Mouse (Mus musculus): ENCODE results near the gene Atp6v1a. TPM values are rescaled to one million over a fixed set of nuclear protein-coding genes. Genes with fewer than 3 reads are reported as not detected.

Gene Atp6v1a
- polyA plus RNA-seq, 1 experiment, result 18.4 TPM

DNA sequence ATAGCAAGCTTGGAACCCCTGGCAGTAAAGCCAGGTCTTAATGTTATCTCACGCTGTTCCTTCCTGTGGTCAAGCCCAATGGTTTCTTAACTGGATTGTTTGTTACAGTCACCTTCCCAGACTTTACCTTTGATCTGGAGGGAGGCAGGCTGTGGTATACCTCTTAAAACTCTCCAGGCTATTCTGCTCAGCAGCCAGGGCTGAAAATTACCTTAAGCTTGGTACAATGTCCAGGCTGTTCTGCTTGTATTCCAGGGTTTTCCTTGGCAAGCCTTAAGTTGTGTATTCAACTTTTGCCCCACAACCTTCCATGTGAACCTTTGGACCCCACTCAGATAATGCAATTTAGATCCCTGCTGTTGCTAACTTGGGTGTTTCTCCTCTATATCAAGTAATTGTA, 35.5 kb upstream of the Atp6v1a start:
- no peak for DNase-seq
- H3K27ac ChIP-seq (ENCODE audit: control insufficient read depth, insufficient read depth, low read length), result no peak overlapping the region
- 34% methylated on average over 1 of the region's 1 CpGs for WGBS

DNA sequence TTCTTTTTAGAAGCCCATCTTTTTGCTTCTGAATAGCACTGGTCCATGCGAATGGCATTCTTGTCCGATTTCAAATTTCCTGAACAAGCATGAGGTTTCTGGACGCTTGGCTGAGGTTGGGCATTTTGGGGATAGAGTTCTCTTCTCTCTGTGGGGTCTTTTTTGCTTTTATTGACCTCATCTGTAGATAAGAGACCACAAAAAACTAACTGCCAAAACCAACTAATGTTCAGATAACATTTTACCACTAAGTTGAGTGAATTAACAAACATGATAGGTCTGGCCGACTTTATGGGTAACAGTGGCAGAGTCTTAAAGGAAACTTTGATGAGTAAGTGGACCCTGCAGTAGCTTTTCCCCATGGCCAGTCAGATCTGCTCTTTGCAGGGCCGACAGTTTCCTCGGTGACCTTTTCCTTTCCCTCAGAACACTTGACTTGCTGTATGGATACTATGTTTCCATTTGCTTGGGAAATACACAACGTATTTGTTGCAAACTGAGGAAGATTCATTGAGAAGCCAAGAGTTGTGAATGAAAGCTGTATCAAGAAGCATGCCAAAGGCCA, 34.5 kb upstream of the Atp6v1a start:
- peak overlapping the region; percentile 56 for H3K4me3 ChIP-seq (ENCODE audit: control insufficient read depth, insufficient read depth, low read length)
- H3K36me3 ChIP-seq (ENCODE audit: control insufficient read depth, insufficient read depth, low read length), result no peaks in the 10 kb centered on the region
- H3K27ac ChIP-seq (ENCODE audit: control insufficient read depth, insufficient read depth, low read length), result no peak overlapping the region
- TF ChIP-seq POLR2A (IDR thresholded peaks at IDR 0.05; ENCODE audit: control insufficient read depth, extremely low read depth, insufficient read depth, low read length, poor library complexity), result no peak
- no peak for TF ChIP-seq CTCF (IDR thresholded peaks at IDR 0.05; ENCODE audit: borderline replicate concordance, control insufficient read depth, extremely low read depth, insufficient read depth, low read length, poor library complexity)
- no peak for DNase-seq
- 20% methylated on average over 7 of the region's 7 CpGs for WGBS
- no peaks in the 10 kb centered on the region for H3K27me3 ChIP-seq (ENCODE audit: control insufficient read depth, insufficient read depth, low read length)
- H3K4me1 ChIP-seq (replicated peaks; ENCODE audit: control insufficient read depth, insufficient read depth, low read length), result peaks cover 5% of the 10 kb centered on the region

More for the DNA sequence above, 35.5 kb upstream of the Atp6v1a start:
- peaks cover 5% of the 10 kb centered on the region for H3K4me1 ChIP-seq (replicated peaks; ENCODE audit: control insufficient read depth, insufficient read depth, low read length)
- H3K27me3 ChIP-seq (ENCODE audit: control insufficient read depth, insufficient read depth, low read length), result no peaks in the 10 kb centered on the region
- TF ChIP-seq POLR2A (IDR thresholded peaks at IDR 0.05; ENCODE audit: control insufficient read depth, extremely low read depth, insufficient read depth, low read length, poor library complexity) (no peak), CTCF (IDR thresholded peaks at IDR 0.05; ENCODE audit: borderline replicate concordance, control insufficient read depth, extremely low read depth, insufficient read depth, low read length, poor library complexity) (no peak)
- no peaks in the 10 kb centered on the region for H3K36me3 ChIP-seq (ENCODE audit: control insufficient read depth, insufficient read depth, low read length)
- no peak overlapping the region for H3K4me3 ChIP-seq (ENCODE audit: control insufficient read depth, insufficient read depth, low read length)

DNA sequence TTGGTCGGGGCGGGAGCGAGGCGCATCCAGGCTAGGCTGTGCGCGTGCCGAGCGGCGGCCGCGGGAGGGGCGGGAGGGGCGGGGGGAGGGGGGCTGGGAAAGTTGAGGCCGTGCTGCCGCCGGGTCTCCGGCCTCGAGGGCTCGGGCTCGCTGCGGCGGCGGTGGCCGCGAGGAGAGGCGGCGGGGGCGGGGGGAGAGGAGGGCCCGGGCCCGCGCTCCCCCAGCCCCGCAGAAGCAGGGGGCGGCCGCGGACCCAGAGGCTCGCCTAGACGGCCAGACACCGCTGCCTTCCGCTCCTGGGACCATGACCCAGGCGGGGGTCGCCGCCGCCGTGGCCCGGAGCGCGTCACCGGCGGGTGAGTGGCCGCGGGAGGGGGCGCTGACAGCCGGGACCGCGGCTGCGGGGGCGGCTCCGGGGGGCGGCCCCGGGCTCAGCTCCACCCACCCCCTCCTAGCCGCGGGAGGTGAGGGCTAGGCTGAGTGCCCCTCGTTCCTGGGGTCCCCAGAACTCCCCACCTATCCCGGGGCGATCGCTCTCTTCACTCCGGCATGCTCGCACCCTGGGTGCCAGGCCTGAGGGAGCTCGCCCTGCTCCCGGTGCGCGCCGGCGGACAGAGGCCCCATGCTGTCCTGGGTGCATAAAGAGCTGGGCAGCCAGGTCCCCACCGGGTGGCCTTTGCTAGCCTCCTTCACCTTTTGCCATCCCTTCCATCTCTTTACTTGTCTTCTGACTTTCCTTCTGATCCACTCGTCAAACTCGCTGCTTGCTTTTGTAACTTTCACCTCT, 33.8 kb upstream of the Atp6v1a start, which contains the start of gene Usf3:
Gene Usf3 (plus strand): TSS at position 92 of the 787 bp plus-strand sequence.
- under 1% methylated on average over 66 of the region's 77 CpGs for WGBS

DNA sequence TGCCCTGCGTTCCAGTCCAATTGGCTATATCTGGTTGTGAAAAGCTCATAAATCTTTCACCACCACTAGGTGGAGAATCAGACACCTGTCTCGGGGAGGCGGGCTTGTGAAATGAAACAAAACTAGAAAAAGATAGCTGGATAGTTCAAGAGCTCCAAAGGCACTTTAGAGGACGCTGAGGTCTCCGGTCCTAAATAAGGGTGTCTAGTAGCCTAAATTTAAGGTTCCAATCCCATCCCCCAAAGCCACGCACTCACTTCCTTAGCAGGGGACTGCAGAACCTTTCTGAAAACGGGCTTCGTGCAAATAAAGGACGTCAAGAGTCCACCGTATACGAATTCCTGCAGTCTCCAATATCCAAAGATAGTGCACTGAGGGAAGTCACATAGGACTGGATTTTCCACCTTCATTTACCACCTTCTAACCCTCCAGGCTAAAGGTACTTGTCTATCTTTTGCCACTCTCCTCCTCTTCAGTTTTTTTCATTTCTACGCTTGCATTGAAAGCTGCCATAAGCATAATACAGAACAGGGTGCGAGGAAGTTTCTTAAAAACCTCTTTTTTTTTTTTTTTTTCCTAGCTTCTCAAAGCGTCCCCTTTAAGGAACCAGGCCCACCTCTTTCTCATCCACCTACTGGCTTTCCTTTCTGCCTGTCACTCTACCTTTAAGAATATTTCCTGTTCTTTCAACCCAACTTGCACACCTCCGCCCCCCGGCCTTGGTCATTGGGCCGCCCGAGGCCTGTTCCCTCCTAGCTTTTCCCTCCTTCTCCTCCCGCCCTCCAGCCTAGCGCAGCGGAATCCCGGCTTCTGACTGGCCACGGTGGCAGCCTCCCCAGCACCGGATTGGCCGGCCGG, 33.0 kb upstream of the Atp6v1a start:
- TF ChIP-seq POLR2A (IDR thresholded peaks at IDR 0.05; ENCODE audit: control insufficient read depth, extremely low read depth, insufficient read depth, low read length, poor library complexity) (0 out of 2 replicates have a peak, but pooled peaks have one; percentile 52), CTCF (IDR thresholded peaks at IDR 0.05; ENCODE audit: borderline replicate concordance, control insufficient read depth, extremely low read depth, insufficient read depth, low read length, poor library complexity) (0 out of 2 replicates have a peak, but pooled peaks have one; percentile 32)
- Histone ChIP-seq H3K4me3 (ENCODE audit: control insufficient read depth, insufficient read depth, low read length) (peak overlapping the region; percentile 48), H3K4me1 (replicated peaks; ENCODE audit: control insufficient read depth, insufficient read depth, low read length) (peaks cover 5% of the 10 kb centered on the region), H3K36me3 (ENCODE audit: control insufficient read depth, insufficient read depth, low read length) (no peaks in the 10 kb centered on the region), H3K27me3 (ENCODE audit: control insufficient read depth, insufficient read depth, low read length) (no peaks in the 10 kb centered on the region), H3K27ac (ENCODE audit: control insufficient read depth, insufficient read depth, low read length) (peak overlapping the region; percentile 73)
- peak; percentile 98 for DNase-seq
- WGBS, result under 1% methylated on average over 26 of the region's 26 CpGs

More for the DNA sequence above, 33.8 kb upstream of the Atp6v1a start, which contains the start of gene Usf3:
- peak; percentile 76 for DNase-seq
- H3K27me3 ChIP-seq (ENCODE audit: control insufficient read depth, insufficient read depth, low read length), result no peaks in the 10 kb centered on the region
- H3K4me1 ChIP-seq (replicated peaks; ENCODE audit: control insufficient read depth, insufficient read depth, low read length), result peaks cover 5% of the 10 kb centered on the region
- peak within 1 kb of the TSS; percentile 73 for H3K27ac ChIP-seq (ENCODE audit: control insufficient read depth, insufficient read depth, low read length)
- peak within 1 kb of the TSS; percentile 56 for H3K4me3 ChIP-seq (ENCODE audit: control insufficient read depth, insufficient read depth, low read length)
- no peaks in the 10 kb centered on the region for H3K36me3 ChIP-seq (ENCODE audit: control insufficient read depth, insufficient read depth, low read length)
- peak; percentile 13; the same call in 1 of the 2 replicates for TF ChIP-seq POLR2A (IDR thresholded peaks at IDR 0.05; ENCODE audit: control insufficient read depth, extremely low read depth, insufficient read depth, low read length, poor library complexity)
- 0 out of 2 replicates have a peak, but pooled peaks have one; percentile 32 for TF ChIP-seq CTCF (IDR thresholded peaks at IDR 0.05; ENCODE audit: borderline replicate concordance, control insufficient read depth, extremely low read depth, insufficient read depth, low read length, poor library complexity)

DNA sequence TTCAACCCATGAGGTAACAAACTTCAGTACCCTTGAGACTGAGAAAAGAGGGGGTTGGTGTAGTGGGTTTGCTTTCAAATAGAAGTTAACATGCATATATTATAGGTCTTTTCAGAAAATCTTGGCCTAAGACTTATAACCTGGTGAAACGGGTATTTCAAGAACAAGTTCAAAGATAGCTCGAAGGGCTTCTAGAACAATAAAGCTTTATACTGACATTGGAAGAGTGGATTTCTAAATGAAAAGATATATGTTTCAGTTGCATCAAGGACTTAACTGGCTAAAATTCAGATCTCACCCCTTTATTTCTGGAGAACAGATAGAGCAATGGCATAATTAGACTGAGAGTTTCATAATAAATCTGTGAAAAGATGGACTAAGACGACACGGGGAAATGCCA, 29.5 kb upstream of the Atp6v1a start:
- Histone ChIP-seq H3K36me3 (ENCODE audit: control insufficient read depth, insufficient read depth, low read length) (no peaks in the 10 kb centered on the region), H3K27ac (ENCODE audit: control insufficient read depth, insufficient read depth, low read length) (no peak overlapping the region), H3K4me3 (ENCODE audit: control insufficient read depth, insufficient read depth, low read length) (no peak overlapping the region), H3K27me3 (ENCODE audit: control insufficient read depth, insufficient read depth, low read length) (no peaks in the 10 kb centered on the region), H3K4me1 (replicated peaks; ENCODE audit: control insufficient read depth, insufficient read depth, low read length) (peaks cover 2% of the 10 kb centered on the region)
- no peak for TF ChIP-seq POLR2A (IDR thresholded peaks at IDR 0.05; ENCODE audit: control insufficient read depth, extremely low read depth, insufficient read depth, low read length, poor library complexity)
- TF ChIP-seq CTCF (IDR thresholded peaks at IDR 0.05; ENCODE audit: borderline replicate concordance, control insufficient read depth, extremely low read depth, insufficient read depth, low read length, poor library complexity), result no peak
- DNase-seq, result no peak
- whole genome bisulfite sequencing, result 95% methylated on average over 4 of the region's 4 CpGs

DNA sequence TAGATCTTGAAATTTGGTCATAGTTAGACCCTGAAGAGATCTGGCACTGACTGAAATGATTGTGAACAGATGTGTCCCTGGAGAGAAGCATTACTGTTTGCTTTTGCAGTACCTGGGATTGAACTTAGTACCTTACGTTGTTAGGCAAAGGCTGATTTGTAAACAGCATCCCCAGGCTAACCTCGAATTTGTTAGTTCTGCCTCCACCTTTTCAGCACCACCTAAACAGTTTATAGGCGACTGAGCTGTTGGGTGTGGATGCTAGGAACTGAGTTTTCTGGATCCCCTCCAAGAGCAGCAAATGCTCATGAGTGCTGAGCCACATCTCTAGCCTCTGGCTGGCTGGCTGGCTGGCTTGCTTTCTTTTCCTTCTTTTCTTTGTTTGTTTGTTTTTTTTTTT, 25.7 kb upstream of the Atp6v1a start:
- no peak overlapping the region for H3K4me3 ChIP-seq (ENCODE audit: control insufficient read depth, insufficient read depth, low read length)
- H3K27ac ChIP-seq (ENCODE audit: control insufficient read depth, insufficient read depth, low read length), result no peak overlapping the region
- no peak for DNase-seq
- WGBS, result 84% methylated on average over 3 of the region's 3 CpGs
- no peaks in the 10 kb centered on the region for H3K27me3 ChIP-seq (ENCODE audit: control insufficient read depth, insufficient read depth, low read length)
- H3K36me3 ChIP-seq (ENCODE audit: control insufficient read depth, insufficient read depth, low read length), result no peaks in the 10 kb centered on the region
- TF ChIP-seq POLR2A (IDR thresholded peaks at IDR 0.05; ENCODE audit: control insufficient read depth, extremely low read depth, insufficient read depth, low read length, poor library complexity) (no peak), CTCF (IDR thresholded peaks at IDR 0.05; ENCODE audit: borderline replicate concordance, control insufficient read depth, extremely low read depth, insufficient read depth, low read length, poor library complexity) (no peak)
- H3K4me1 ChIP-seq (replicated peaks; ENCODE audit: control insufficient read depth, insufficient read depth, low read length), result no peaks in the 10 kb centered on the region

Measured in thymus, adult 2 months (tissue).